Mouse (Mus musculus): ENCODE data around the gene Nfic.

Nfic gene

DNA sequence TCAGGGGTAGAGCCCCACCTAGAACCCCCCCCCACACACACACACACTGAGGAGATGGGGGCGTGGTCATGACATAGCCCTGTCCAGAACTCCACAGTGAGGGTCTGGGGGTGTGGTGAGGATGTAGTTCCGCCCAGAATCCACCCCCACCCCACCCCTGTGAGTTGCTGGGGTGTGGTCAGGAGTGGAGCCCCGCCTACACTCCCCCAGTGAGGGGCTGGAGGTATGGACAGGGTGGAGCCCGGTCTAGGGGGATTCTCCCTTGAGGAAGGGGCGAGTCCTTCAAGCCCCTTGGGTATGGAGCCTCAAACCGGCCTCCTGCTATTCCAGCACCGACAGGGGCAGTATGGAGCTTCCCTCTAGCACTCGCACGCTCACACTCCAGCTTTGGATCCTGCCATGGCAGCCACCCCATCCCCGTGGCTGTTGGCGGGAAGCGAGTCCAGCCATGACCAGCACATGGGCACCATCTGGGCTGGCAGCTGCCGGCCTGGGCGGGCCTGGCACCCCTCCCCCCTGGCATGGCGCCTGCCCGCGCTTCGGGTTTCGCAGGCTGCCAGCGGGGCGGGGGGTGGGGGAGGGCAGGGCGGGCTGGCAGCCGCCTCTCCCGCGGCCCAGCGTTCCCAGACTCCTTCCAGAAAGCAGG lies 38.7 kb downstream of the Nfic start:
- no peak for DNase-seq

- DNase-seq = no peak
These were observed 39.7 kb downstream of the Nfic start for GRCm38 (mm10) chr10:81415549-81416310.

DNA sequence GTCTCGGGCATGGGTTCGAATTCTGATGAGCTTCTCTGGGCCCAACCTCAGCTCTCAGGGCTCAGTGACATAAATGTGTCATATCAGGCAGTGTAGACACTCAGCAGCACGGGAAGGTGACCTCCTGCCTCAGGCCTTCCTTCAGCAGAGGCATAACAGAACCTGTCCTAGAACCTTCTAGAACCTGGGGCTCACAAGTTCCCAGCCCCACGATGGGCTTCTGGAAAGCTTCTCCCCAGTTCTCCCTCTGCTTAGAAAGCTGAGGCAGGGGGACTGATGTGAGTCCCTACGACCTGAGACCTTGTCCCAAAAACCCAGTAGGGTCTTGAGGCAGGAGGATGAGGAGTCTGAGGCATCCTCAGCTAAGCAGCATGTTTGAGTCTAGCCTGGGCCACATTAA lies 40.3 kb downstream of the Nfic start:
- DNase-seq = no peak

DNA sequence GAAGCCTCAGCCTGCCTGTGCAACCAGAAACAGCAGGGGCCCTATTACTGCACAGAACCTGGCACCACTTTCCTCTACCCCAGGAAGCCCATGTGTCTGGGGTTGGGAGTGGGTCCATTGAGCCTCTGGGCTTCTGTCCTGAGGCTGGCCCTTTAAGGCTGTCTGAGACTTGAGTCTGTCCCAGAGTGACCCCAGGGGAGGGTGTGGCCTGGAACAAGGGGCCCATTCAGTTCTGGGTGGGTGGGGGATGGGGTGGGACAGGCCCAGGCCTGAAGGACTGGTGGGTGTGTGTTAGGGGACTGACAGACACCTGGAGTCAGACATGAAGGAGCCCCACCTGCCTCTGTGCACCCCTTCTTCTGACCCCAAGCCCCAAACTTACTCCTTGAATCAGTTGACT lies 40.8 kb downstream of the Nfic start:
- no peak for DNase-seq

- no peak for DNase-seq
These were observed 41.8 kb downstream of the Nfic start for GRCm38 (mm10) chr10:81413310-81414261.

DNA sequence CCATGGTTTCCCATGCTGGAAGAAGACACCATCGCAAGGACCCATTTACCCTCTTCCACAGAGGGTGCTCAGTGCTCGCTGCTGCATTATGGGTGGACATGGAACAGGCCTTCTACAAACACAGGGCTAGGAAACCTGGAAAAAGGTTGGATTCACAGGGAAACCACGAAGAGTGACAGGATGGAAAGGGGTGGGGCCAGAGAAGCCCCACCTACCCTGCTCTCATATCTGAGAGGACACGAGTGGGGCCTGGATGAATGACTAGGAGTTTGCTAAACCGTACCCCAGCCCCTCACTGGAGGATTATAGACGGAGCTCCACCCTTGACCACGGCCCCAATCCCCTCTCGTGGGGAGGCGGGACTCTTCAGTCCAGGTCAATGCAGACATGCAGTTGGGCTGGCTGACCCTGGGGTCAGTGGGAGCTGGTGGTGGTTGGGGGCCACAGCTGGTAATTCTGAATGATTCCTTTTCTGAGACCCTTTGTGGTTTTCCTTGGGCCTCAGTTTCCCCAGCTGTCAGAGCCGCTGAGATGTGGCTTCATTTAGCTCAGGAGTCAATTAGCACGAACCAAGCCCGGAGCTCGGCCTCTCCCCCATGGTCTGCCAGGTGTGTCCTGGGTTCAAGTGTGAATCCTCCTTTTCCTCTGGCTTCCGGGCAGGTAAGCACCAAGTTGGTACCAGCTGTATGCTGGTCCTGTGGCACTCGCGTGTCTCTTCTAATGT lies 42.7 kb downstream of the Nfic start:
- no peak for DNase-seq

DNA sequence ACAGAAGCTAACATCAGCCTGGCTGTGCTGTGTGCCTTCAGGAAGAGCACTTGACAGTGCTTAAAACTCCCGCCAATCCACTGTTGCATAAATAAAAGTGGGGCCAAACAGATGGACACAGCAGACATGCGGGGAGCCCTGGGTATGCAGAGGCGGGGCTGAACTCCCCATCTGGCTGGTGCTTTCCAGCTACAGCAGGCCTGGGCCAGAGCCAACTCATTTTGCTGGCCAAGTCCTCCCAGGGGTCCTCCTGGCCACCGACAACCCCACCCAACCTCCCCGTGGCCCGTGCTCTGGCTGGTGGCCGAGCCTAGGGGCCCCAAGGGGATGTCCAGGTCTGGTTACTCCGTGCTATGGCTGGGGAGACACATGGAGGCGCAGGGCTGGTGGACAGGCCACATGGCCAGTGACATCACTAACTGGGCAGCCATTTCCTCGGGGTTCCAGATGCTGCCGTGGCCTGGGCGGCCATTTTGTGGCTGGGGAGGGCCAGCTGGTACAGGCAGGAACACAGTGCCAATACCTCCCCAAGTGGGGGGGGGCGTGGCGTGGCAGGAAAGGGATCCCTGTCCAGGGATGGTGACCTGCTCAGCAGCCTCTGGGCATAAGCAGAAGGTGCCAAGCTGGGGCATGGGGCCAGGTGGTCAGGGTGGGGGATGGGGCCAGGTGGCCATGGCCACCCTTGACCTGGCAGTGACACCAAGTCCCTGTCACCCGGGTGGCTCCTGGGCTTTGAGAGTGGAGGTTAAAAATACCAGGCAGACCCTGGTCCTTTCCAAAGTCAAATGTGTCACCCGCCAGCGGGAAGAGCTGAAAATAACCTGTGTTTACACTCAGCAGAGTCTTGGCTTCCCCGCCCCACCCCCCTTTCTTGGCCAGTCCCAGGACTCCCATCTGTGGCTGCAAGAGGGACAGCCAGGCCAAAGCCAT lies 43.7 kb downstream of the Nfic start:
- DNase-seq = no peak

- no peak for DNase-seq
These were observed 44.5 kb downstream of the Nfic start for GRCm38 (mm10) chr10:81410981-81411380.

GRCm38 (mm10) chr10:81410350-81410749 lies 45.1 kb downstream of the Nfic start:
- no peak for DNase-seq

DNA sequence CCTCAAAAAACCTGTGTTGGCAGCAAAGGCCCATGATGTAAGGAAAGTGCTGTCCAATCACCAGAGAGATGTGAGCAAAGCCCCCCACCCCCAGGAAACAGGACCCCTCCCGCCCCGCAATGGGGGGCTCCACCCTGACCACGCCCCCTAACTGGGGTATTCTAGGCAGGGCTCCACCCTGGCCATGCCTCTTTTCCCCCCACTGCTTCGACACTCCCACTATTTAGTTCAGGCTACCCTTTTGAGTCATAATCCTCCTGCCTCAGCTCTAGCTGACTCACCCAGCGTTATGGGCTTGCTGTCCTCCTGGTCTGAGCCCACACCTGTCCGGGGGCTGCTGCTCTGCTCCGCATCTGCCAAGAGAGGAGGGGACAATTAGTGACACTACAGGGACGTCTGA lies 46.1 kb downstream of the Nfic start:
- no peak for DNase-seq

DNA sequence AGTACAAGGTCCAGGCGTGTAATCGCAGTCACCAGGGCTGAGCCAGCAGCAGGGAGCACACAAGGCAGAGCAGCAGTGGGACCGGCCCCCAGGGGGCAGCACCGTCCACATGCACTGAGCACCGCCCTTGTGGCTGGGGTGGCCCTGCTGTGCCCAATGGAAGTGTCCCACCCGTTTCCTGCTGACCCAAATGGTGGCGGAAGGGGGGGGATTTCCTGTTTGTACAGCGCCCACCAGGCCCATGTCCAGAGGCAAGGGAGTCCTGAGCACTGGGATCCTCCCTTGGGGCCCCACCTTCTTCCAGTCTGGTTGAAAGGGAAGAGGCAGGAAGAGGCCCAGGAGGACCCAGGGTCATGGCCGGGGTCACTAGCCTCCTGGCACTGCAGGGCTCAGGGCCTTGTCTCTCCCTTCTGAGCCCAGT lies 46.6 kb downstream of the Nfic start:
- DNase-seq = no peak

DNA sequence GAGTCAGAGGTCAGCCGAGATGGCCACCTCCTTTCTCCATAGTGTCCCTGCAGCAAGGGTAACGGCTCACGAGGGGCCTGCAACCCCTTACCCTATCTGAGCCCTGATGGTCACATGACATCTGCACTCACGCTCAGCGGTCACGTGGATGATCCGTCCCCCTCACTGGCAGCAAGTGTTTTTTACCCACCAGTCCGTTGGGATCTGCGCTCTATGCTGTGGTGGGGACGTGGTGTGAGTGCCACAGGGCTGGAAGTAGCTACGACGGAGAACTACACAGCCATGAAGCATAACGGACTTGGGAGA lies 47.1 kb downstream of the Nfic start:
- no peak for DNase-seq

GRCm38 (mm10) chr10:81407539-81408423 lies 47.7 kb downstream of the Nfic start:
- DNase-seq = no peak

DNA sequence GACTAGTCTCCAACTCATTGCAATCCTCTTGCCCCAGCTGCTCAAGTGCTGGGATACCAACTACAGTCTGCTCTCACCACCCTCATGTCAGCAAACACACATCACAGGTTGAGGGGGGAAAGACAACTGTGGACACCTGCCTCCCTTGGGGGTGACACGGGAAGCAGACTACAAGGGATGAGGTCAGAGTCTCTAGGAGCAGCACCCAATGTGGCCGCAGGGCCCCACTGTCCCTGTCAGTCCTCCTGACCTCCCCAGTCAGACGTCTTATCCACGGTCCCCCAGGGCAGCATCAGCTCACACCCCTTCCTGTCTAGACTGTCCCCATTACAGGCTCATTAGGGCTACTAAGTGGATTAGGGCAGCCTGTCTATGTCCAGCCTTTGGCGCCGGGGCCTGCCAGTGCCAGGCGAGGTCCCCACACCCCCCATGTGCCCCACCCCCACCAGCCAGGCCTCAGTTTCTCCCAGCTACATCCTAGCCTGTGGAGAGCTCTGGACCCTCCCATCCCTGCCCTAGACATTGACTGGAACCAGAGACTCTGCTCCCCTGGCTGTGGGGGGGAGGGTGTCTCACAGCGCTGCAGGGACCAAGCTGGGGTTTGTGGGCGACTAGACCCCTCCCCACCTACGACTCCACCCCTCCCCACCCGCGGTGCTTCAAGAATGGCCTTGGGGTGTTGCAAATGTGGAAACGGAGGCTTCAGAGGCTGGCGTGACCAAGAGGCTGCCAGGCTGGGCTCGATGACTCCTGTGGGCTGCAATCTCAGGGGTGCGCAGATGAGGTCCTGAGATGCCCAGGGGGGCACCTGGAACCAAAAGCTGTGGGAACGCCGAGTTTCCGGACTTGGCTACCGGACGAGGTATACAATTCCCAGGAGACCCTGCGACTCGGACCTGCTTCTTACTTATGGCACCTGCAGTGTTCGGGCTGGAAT lies 48.7 kb downstream of the Nfic start:
- DNase-seq = no peak

DNA sequence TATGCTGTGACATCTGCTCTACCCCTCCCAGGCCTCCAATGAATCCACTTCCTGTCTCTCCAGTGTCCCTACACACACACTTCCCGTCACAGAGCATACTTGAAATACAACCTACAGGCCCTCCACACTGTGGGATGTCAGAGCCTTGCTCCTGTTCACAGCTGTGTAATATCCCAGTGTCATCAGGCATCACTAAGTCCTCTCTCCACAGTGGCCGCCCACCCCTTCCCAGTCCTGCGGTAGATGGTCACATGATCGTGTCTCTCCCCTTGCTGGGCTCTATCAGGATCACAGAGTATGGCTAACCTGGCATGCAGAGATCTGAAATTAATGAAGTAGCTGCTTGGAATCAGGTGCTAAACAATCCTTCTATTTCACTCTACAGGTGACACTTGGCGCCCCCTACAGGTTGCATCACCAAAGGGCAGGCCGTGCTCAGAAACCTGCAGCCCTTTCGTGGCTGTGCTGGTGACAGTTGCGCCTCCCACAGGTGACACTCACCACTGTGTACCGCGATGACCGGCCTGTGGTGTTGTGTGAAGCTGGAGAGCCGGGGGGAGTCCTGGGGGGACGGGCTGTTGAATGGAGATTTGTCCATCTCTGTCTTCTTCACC lies 49.7 kb downstream of the Nfic start:
- DNase-seq = no peak

DNA sequence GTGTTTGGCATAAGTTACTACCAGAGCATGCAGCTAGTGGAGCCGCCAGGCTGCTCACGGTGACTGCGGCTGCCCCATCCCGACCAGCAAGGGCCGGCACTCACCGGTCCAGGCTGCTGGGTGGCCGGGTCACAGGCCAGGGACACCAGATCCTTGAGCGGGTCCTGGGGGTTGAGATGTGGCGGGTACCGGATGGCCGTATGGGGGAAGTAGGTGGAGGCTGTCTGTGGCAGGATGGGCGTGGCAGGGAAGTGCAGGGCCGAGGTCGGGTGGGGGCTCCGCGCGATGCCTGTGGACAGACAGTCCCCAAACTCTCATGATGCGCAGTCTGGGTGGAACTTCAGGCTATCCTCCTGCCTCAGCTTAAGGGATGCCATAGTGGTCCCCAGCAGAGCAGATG lies 50.7 kb downstream of the Nfic start:
- no peak for DNase-seq

DNA sequence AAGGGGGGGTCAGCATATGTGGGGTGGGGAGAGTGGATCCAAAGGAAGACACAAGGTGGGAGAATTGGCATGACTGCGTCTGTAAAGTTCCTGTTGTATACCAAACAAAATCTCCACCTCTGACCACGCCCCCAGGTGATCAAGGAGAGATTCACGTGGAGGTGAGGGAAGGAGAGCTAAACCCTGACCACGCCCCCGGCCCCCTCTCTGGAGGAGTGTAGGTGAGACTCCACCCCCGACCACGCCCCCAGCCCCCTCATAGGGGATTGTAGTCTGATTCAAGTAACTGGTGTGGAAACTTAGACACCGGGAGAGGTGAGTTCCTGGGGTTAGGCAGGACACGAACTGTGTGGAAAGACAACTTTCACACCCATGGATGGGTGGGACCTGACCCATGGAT lies 51.4 kb downstream of the Nfic start:
- DNase-seq = no peak

DNA sequence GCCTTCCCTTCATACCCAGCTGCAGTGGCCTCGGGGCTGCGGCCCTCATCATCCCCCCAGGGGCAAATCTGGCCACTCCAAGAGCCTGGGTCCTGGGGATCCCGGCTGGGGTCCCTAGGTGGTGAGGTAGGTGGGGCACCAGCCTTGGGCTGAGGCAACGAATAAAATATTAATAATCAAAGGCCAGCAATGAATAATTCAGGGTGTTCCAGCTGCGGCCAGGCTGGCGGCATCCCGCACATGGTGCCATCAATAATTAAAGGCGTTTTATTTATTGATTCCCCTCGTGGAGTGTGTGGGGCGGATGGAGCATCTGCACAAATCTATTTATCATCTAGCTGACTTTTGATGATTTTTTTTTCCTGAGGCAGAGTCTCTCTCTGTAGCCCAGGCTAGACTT lies 51.9 kb downstream of the Nfic start:
- no peak for DNase-seq

DNA sequence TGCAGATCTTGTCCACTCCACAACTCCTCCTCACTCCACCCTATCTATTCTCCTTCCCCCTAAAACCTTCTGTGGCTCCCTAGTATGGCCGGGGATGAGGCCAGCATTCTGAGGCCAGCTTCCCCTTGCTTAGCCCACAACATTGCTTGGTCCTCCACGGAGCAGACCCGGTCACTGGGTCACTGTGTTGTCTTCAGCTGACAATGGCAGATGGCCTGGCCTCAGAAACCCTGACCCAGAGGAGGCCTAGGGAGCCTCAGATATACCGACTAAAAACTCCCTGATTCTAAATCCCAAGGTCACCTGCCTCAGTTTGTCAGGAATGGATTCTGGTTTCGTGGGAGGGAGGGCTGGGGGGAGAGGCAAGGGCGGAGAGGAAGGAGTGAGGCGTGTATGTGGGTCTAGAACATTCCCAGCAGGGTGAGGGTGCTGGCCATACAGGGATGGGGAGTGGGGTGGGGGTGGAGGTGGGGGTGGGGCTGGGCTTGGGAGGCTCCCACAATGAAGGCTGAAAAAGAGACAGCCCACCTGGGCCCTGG lies 53.1 kb downstream of the Nfic start:
- no peak for DNase-seq

Measured in thymus, adult 18-20 months (tissue).